Mouse (Mus musculus) stomach, postnatal 0 days (tissue): Measurements from ENCODE around the gene Arhgef28. TPM values are rescaled to one million over a fixed set of nuclear protein-coding genes. Genes with fewer than 3 reads are reported as not detected.

ENCODE experiments used
- ATAC-seq: fragments of 200-750 bp; cut with Nextera tagmentation; 2 replicates; pipeline ENCODE4 v1.8.0; 2017; ENCODE audit not compliant: low FRiP score, low TSS enrichment
- DNase-seq: peaks from one replicate; pipeline ENCODE4 v3.0.0-alpha.2; 2016; ENCODE audit warnings: low spot score
- H3K27ac ChIP-seq: fragments of 300-500 bp; sonication (generic); replicated peaks from 2 replicates; pipeline ENCODE4 v1.5.1; 2014; ENCODE audit warnings: mild to moderate bottlenecking, control low read depth
- H3K27me3 ChIP-seq: fragments of 300-500 bp; sonication (generic); 2 replicates; pipeline ENCODE4 v1.6.1; 2014; ENCODE audit warnings: low read length; ENCODE audit not compliant: control insufficient read depth, insufficient read depth
- H3K36me3 ChIP-seq: fragments of 300-500 bp; sonication (generic); 2 replicates; pipeline ENCODE4 v1.6.1; 2014; ENCODE audit warnings: low read length, mixed read lengths; ENCODE audit not compliant: control insufficient read depth, insufficient read depth
- H3K4me1 ChIP-seq: fragments of 300-500 bp; sonication (generic); replicated peaks from 2 replicates; pipeline ENCODE4 v1.6.1; 2014; ENCODE audit warnings: antibody characterized with exemption; ENCODE audit not compliant: control insufficient read depth, insufficient read depth
- H3K4me2 ChIP-seq: fragments of 300-500 bp; sonication (generic); replicated peaks from 2 replicates; pipeline ENCODE4 v1.6.1; 2014; ENCODE audit warnings: low read depth, mild to moderate bottlenecking, control low read depth, moderate library complexity
- H3K4me3 ChIP-seq: fragments of 300-500 bp; sonication (generic); 2 replicates; pipeline ENCODE4 v1.5.1; 2014; ENCODE audit warnings: low read depth, low read length, control low read depth
- H3K9ac ChIP-seq: fragments of 300-500 bp; sonication (generic); 2 replicates; pipeline ENCODE4 v1.6.1; 2014; ENCODE audit warnings: mild to moderate bottlenecking, low read length, control low read depth, mixed read lengths
- H3K9me3 ChIP-seq: fragments of 300-500 bp; sonication (generic); 2 replicates; pipeline ENCODE4 v1.6.1; 2016; ENCODE audit warnings: low read length; ENCODE audit not compliant: control insufficient read depth
- CTCF ChIP-seq: IDR thresholded peaks from 2 replicates; pipeline ENCODE4 v1.5.1; 2016; ENCODE audit warnings: antibody characterized with exemption, low read depth, mild to moderate bottlenecking, moderate library complexity
- EP300 ChIP-seq: optimal IDR thresholded peaks from 2 replicates; pipeline ENCODE3; 2016; ENCODE audit warnings: antibody characterized with exemption
- WGBS: fragments of 180-500 bp; shearing (Covaris S2); extraction: QIAGEN DNeasy Blood & Tissue Kit; methylation state at CpG from one replicate; pipeline ENCODE4 v1.1.7; 2014; 5-methylcytosine and 5-hydroxymethylcytosine counted together
- polyA plus RNA-seq: library from polyadenylated mRNA; unstranded; fragments of >200 nt; fragmentation: Nextera tagmentation; extraction: Ambion mirVana; gene quantifications from 2 replicates; pipeline ENCODE4 v1.2.1, GENCODE M21; 2015

Arhgef28 gene
- polyA plus RNA-seq, 1 experiment from 2014 or later: 23.1 TPM

DNA sequence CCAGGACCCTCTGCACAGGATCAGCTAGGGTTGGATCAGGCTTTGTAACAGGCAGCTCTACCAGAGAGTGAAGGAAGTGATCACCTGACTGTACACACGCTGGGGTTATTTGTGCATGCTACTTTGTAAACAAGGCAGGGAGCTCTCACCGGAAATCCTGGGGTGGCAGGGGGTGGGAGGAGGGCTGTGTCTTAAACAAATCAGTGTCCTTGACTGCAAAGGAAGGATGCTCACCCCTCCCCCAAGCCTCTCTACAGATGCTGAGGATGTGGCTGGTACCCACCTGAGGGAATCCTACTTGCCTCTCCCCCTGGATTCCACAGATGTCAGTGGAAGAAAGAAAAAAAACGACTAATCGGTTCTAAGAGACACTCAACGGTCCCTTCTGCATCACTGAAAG lies 176.2 kb downstream of the Arhgef28 start:
- Histone ChIP-seq H3K27ac (no peak overlapping the region), H3K9me3 (no peaks in the 10 kb centered on the region), H3K4me3 (no peak overlapping the region), H3K27me3 (no peaks in the 10 kb centered on the region), H3K4me1 (no peaks in the 10 kb centered on the region; the same call in 1 of the 2 replicates), H3K36me3 (no peaks in the 10 kb centered on the region; the same call in 1 of the 2 replicates), H3K9ac (no peak overlapping the region), H3K4me2 (no peak overlapping the region)
- TF ChIP-seq CTCF: no peak
- TF ChIP-seq EP300: no peak
- ATAC-seq (no peak), DNase-seq (no peak)
- 25% methylated on average over 5 of the region's 5 CpGs for WGBS

DNA sequence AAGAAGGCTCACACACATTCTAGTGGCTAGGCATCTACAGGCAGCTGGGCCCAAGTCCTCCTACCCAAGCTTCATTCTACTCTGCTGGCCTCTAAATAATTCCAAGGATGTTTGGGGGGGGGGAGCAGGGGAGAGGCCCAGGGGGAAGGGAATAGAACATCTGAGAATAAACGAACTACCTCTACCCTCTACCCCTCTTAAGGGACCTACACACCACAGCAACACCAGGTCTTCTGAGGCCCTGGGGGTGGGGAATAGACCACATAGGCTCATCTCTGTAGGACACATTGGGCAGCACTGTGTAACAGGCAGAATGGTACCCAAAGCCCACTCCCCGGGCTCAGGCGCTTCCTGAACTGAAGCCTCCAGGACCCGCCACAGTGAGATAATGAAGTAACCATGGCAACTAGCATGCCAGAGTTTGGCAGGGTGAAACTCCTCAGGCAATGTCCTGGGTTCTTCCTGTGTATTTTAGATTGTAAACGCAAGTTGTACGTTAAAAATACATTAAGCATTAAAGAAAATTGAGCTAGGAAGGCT lies 177.5 kb downstream of the Arhgef28 start:
- Histone ChIP-seq H3K4me3 (no peak overlapping the region), H3K4me1 (no peaks in the 10 kb centered on the region; the same call in 1 of the 2 replicates), H3K4me2 (no peak overlapping the region), H3K9ac (no peak overlapping the region), H3K36me3 (no peaks in the 10 kb centered on the region; the same call in 1 of the 2 replicates), H3K27me3 (no peaks in the 10 kb centered on the region), H3K27ac (no peak overlapping the region), H3K9me3 (no peaks in the 10 kb centered on the region)
- ATAC-seq (no peak), DNase-seq (no peak)
- TF ChIP-seq CTCF (no peak), EP300 (no peak)
- 53% methylated on average over 6 of the region's 6 CpGs for WGBS

DNA sequence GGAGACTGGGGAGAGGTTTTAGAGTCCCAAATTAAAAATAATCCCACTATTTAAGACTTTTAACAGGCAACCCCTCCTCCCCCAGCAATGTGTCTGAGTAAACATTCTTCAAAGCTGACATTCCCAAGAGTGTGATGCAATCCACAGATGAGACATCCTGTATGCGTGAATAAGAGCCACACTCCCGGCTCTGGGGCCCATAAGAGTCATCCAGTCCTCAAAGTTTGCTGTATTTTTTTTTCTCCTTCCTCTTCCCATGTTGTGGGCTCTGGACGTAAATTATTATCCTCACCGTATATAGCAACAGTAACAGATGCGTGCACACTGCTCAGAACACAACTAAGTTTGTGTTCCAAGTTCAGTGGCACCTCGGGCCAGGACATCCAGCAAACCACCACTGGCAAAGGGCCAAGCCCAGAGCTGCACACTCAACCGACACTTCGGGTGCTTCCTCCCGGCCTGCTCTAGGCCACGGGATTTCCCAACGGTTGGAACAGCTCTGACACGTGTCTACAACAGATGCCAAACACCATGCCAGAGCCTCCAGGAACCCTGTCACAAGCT lies 178.5 kb downstream of the Arhgef28 start:
- TF ChIP-seq CTCF (no peak), EP300 (no peak)
- no peaks in the 10 kb centered on the region for H3K27me3 ChIP-seq
- H3K27ac ChIP-seq: peak overlapping the region; percentile 30; the same call in 1 of the 2 replicates
- no peaks in the 10 kb centered on the region; the same call in 1 of the 2 replicates for H3K4me1 ChIP-seq
- H3K9ac ChIP-seq: no peak overlapping the region
- DNase-seq: no peak
- no peak overlapping the region for H3K4me2 ChIP-seq
- H3K36me3 ChIP-seq: no peaks in the 10 kb centered on the region; the same call in 1 of the 2 replicates
- H3K9me3 ChIP-seq: no peaks in the 10 kb centered on the region
- WGBS: 36% methylated on average over 12 of the region's 12 CpGs
- ATAC-seq: peak; percentile 29; the same call in 1 of the 2 replicates
- H3K4me3 ChIP-seq: no peak overlapping the region

DNA sequence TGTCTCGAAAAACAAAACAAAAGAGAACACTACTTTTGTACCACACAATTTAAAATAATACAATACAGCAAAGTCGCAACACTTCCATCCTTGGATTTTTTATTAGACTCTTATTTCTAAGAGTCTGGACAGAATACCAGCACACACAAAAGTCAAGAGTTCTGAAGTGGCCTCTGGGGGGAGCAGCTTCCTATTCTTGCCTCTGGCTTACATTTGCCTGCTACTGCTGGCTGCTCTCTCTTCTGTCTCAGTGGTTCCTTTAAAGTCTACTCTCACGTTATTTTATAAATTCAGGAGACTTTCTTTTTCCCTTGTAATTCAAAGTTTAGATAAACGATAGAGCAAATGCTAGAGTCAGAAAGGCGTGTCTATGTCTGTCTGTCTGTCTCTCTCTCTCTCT lies 179.1 kb downstream of the Arhgef28 start:
- Histone ChIP-seq H3K4me2 (no peak overlapping the region), H3K36me3 (no peaks in the 10 kb centered on the region; the same call in 1 of the 2 replicates), H3K27ac (0 out of 2 replicates have a peak overlapping the region, but pooled peaks have one; percentile 30), H3K4me1 (no peaks in the 10 kb centered on the region; the same call in 1 of the 2 replicates), H3K9ac (no peak overlapping the region), H3K9me3 (no peaks in the 10 kb centered on the region), H3K27me3 (no peaks in the 10 kb centered on the region), H3K4me3 (no peak overlapping the region)
- TF ChIP-seq CTCF (peak; percentile 58), EP300 (no peak)
- DNase-seq (no peak), ATAC-seq (no peak)
- WGBS: 66% methylated on average over 5 of the region's 5 CpGs

DNA sequence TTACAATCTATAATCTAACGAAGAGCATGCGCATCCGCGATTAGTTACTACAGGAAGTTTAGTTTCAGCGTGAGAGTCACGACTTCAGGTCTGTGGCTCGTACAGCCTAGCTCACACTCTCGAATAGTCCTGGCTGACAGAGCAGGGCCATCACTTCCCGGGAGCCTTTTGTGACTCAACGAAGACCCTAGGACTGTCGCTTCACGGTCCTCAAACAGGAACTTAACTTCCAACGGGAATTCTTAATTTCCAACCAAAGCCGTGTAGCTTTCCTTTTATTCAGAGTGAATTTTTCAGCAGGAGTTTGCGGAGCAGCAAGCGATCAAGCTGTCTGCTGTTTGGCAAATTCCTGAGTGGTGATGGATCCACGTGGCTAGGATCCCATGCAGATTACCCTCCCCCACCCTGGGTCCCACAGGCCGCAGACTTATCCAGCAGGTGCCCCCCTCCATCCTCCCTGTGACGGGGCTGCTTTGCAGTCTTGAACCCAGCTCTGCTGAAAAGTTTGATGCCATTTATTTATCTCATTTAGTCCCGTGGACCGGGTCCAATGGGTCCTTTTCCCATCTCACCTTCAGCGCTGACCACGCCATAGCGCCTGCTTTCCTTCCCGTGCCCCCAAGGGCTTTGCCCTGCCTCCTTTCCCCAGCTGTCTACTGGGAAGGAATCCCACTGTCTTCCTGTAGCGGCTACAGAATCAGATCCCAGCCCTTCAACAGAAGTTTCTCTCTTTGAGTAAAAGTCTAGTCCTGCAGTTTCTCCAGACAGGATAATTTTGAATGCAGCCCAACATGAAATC lies 180.3 kb downstream of the Arhgef28 start:
- WGBS: 76% methylated on average over 26 of the region's 26 CpGs
- H3K4me2 ChIP-seq: peak overlapping the region; percentile 8; the same call in 1 of the 2 replicates
- no peak for TF ChIP-seq EP300
- TF ChIP-seq CTCF: no peak
- no peaks in the 10 kb centered on the region; the same call in 1 of the 2 replicates for H3K4me1 ChIP-seq
- H3K27ac ChIP-seq: no peak overlapping the region
- H3K4me3 ChIP-seq: no peak overlapping the region
- DNase-seq (no peak), ATAC-seq (no peak)
- no peaks in the 10 kb centered on the region for H3K9me3 ChIP-seq
- no peaks in the 10 kb centered on the region for H3K27me3 ChIP-seq
- no peaks in the 10 kb centered on the region; the same call in 1 of the 2 replicates for H3K36me3 ChIP-seq
- no peak overlapping the region for H3K9ac ChIP-seq
